Mouse (Mus musculus) layer of hippocampus, postnatal 36 days (tissue): ENCODE data around the gene Bpnt1. TPM values are rescaled to one million over a fixed set of nuclear protein-coding genes. Genes with fewer than 3 reads are reported as not detected.

Experiments used
- DNase-seq, 2 experiments: peaks; one replicate each; pipeline ENCODE4 v3.0.0; 2022
- microRNA-seq, 2 experiments: library from miRNA; unstranded; fragments of <30 nt; microRNA quantifications; one replicate each; pipeline ENCODE4 v1.2.0; 2021
- total RNA-seq, 2 experiments: library from RNA; stranded (reverse); gene quantifications; 2 replicates each; pipeline ENCODE4 v1.2.3; 2021

Gene Bpnt1
- total RNA-seq, 2 experiments from 2014 or later: 74.8 to 76.2 TPM

- DNase-seq: no peak
Observed at GRCm38 (mm10) chr1:185405921-185406320, 74.0 kb downstream of the Bpnt1 start.

Small RNAs within 50 kb of the gene (microRNA-seq; reads per million reads assigned to microRNA genes)
- gene Mir194-1 (0 to 0.42 reads per million in 2 experiments), gene Mir215 (0.60 to 0.85 reads per million in 2 experiments)

Other genes with a start within 250 kb of the Bpnt1 start
- 10 to 100 TPM; 62.6 to 65.9 TPM for gene Rab3gap2, start 128.0 kb upstream of the Bpnt1 start, total RNA-seq
- 10 to 100 TPM; 31.7 to 31.9 TPM for gene Iars2, start 2.8 kb upstream of the Bpnt1 start, total RNA-seq
- gene Eprs, start 30.9 kb downstream of the Bpnt1 start, total RNA-seq: 10 to 100 TPM; 69.1 to 70.7 TPM
- 1 to 10 TPM; 8.7 to 9.7 TPM for gene Slc30a10, start 122.7 kb downstream of the Bpnt1 start, total RNA-seq